Mouse (Mus musculus) cortical plate, adult 2 months (tissue): ENCODE results near the gene Mlip. TPM values are rescaled to one million over a fixed set of nuclear protein-coding genes. Genes with fewer than 3 reads are reported as not detected.

ENCODE experiments used
- H3K27ac ChIP-seq: fragments of 200-500 bp; 2 replicates; pipeline ENCODE4 v1.5.1; 2012; ENCODE audit warnings: low read length, control low read depth, inconsistent platforms; ENCODE audit not compliant: insufficient read depth
- H3K4me1 ChIP-seq: fragments of 200-500 bp; 2 replicates; pipeline ENCODE4 v1.6.1; 2011; ENCODE audit warnings: low read length; ENCODE audit not compliant: control insufficient read depth, insufficient read depth
- H3K4me3 ChIP-seq: fragments of 200-500 bp; 2 replicates; pipeline ENCODE4 v1.5.1; 2011; ENCODE audit warnings: mild to moderate bottlenecking, low read length, control low read depth; ENCODE audit not compliant: insufficient read depth
- CTCF ChIP-seq: fragments of 200-500 bp; IDR thresholded peaks from 2 replicates; pipeline ENCODE4 v1.5.1; 2011; ENCODE audit warnings: mild to moderate bottlenecking, control low read depth, low read length; ENCODE audit not compliant: insufficient read depth; ENCODE audit errors: extremely low read depth
- POLR2A ChIP-seq: fragments of 200-500 bp; IDR thresholded peaks from 2 replicates; pipeline ENCODE4 v1.6.1; 2011; ENCODE audit warnings: mild to moderate bottlenecking, low read length, control low read depth; ENCODE audit not compliant: insufficient read depth; ENCODE audit errors: extremely low read depth
- polyA plus RNA-seq: library from polyadenylated mRNA; depleted of rRNA; stranded (reverse); fragments of >200 nt; gene quantifications from 2 replicates; pipeline ENCODE4 v1.2.3, GENCODE M21; 2012; rRNA removed

The Mlip gene
- polyA plus RNA-seq, result 82.2 and 86.5 TPM in 2 replicates

GRCm38 (mm10) chr9:77352432-77353175 is at the start of gene Mlip:
Gene Mlip, minus strand, starts transcription at chr9:77352969.
- Histone ChIP-seq H3K27ac (no peak within 1 kb of the TSS), H3K4me1 (no peaks in the 10 kb centered on the region), H3K4me3 (no peak within 1 kb of the TSS)
- TF ChIP-seq CTCF (no peak), POLR2A (no peak)

- Histone ChIP-seq H3K27ac (no peak overlapping the region), H3K4me3 (no peak overlapping the region), H3K4me1 (no peaks in the 10 kb centered on the region)
- TF ChIP-seq CTCF, result no peak
These were observed 47.0 kb upstream of the Mlip start for GRCm38 (mm10) chr9:77399801-77400200.

- TF ChIP-seq POLR2A (no peak), CTCF (no peak)
- Histone ChIP-seq H3K27ac (no peak overlapping the region), H3K4me1 (no peaks in the 10 kb centered on the region), H3K4me3 (no peak overlapping the region)
These were observed 46.3 kb upstream of the Mlip start for GRCm38 (mm10) chr9:77398856-77399631.

- Histone ChIP-seq H3K4me3 (no peak overlapping the region), H3K27ac (no peak overlapping the region), H3K4me1 (no peaks in the 10 kb centered on the region)
- TF ChIP-seq POLR2A (no peak), CTCF (no peak)
These were observed 44.3 kb upstream of the Mlip start for GRCm38 (mm10) chr9:77397027-77397426.

- no peak for TF ChIP-seq POLR2A
- no peak for TF ChIP-seq CTCF
- no peaks in the 10 kb centered on the region for H3K4me1 ChIP-seq
- H3K27ac ChIP-seq, result no peak overlapping the region
- no peak overlapping the region for H3K4me3 ChIP-seq
These were observed 38.5 kb upstream of the Mlip start for GRCm38 (mm10) chr9:77391248-77391647.

GRCm38 (mm10) chr9:77388956-77389355 is 36.2 kb upstream of the Mlip start:
- Histone ChIP-seq H3K4me3 (no peak overlapping the region), H3K4me1 (no peaks in the 10 kb centered on the region), H3K27ac (no peak overlapping the region)
- TF ChIP-seq POLR2A (no peak), CTCF (no peak)

- Histone ChIP-seq H3K27ac (no peak overlapping the region), H3K4me1 (no peaks in the 10 kb centered on the region), H3K4me3 (no peak overlapping the region)
- TF ChIP-seq POLR2A (no peak), CTCF (no peak)
These were observed 34.0 kb upstream of the Mlip start for GRCm38 (mm10) chr9:77386751-77387150.

GRCm38 (mm10) chr9:77385611-77386010 is 32.8 kb upstream of the Mlip start:
- Histone ChIP-seq H3K4me3 (no peak overlapping the region), H3K27ac (no peak overlapping the region), H3K4me1 (no peaks in the 10 kb centered on the region)
- TF ChIP-seq POLR2A (no peak), CTCF (no peak)

- TF ChIP-seq POLR2A, result no peak
- no peak for TF ChIP-seq CTCF
- no peaks in the 10 kb centered on the region for H3K4me1 ChIP-seq
- no peak overlapping the region for H3K4me3 ChIP-seq
- H3K27ac ChIP-seq, result no peak overlapping the region
These were observed 31.9 kb upstream of the Mlip start for GRCm38 (mm10) chr9:77384651-77385050.

- Histone ChIP-seq H3K27ac (no peak overlapping the region), H3K4me3 (no peak overlapping the region), H3K4me1 (no peaks in the 10 kb centered on the region)
- no peak for TF ChIP-seq CTCF
- no peak for TF ChIP-seq POLR2A
These were observed 31.2 kb upstream of the Mlip start for GRCm38 (mm10) chr9:77383951-77384350.
